Mouse (Mus musculus): Measurements from ENCODE around the gene Ptgfrn. TPM values are rescaled to one million over a fixed set of nuclear protein-coding genes. Genes with fewer than 3 reads are reported as not detected.

Ptgfrn gene
- 0.15 and 0.17 TPM in 2 replicates for polyA plus RNA-seq (2015; fragmentation: Nextera tagmentation; extraction: Ambion mirVana)

- H3K4me3 ChIP-seq (ENCODE audit: low read depth, low read length) = peak within 1 kb of the TSS; percentile 59
- no peaks in the 10 kb centered on the region; the same call in none of the 2 replicates for H3K4me1 ChIP-seq (ENCODE audit: control insufficient read depth, low read depth, low read length)
- 2% methylated on average over 56 of the region's 81 CpGs for WGBS (ENCODE audit: insufficient replicate concordance)
- no peaks in the 10 kb centered on the region for H3K36me3 ChIP-seq (ENCODE audit: control insufficient read depth, insufficient read depth)
- 0 out of 2 replicates have a peak within 1 kb of the TSS, but pooled peaks have one; percentile 13 for H3K9ac ChIP-seq (ENCODE audit: low read depth, low read length)
- H3K27me3 ChIP-seq (ENCODE audit: control insufficient read depth, insufficient read depth, low read depth, low read length) = peaks cover 38% of the 10 kb centered on the region
- H3K4me2 ChIP-seq (ENCODE audit: low read depth, low read length) = peak within 1 kb of the TSS; percentile 64
- ATAC-seq (ENCODE audit: low read depth) = peak; percentile 66
- H3K27ac ChIP-seq (ENCODE audit: low read length) = no peak within 1 kb of the TSS
- no peaks in the 10 kb centered on the region for H3K9me3 ChIP-seq (replicated peaks; ENCODE audit: control insufficient read depth, low read length)
Measured at GRCm38 (mm10) chr3:101110043-101110837, at the start of gene Ptgfrn. Gene Ptgfrn, minus strand, starts transcription at chr3:101110278.

- no peak for ATAC-seq (ENCODE audit: low read depth)
- Histone ChIP-seq H3K9me3 (replicated peaks; ENCODE audit: control insufficient read depth, low read length) (no peaks in the 10 kb centered on the region), H3K9ac (ENCODE audit: low read depth, low read length) (no peak overlapping the region), H3K4me2 (ENCODE audit: low read depth, low read length) (no peak overlapping the region), H3K36me3 (ENCODE audit: control insufficient read depth, insufficient read depth) (no peaks in the 10 kb centered on the region), H3K4me3 (ENCODE audit: low read depth, low read length) (no peak overlapping the region), H3K4me1 (ENCODE audit: control insufficient read depth, low read depth, low read length) (no peaks in the 10 kb centered on the region), H3K27ac (ENCODE audit: low read length) (no peak overlapping the region), H3K27me3 (ENCODE audit: control insufficient read depth, insufficient read depth, low read depth, low read length) (no peaks in the 10 kb centered on the region)
- WGBS (ENCODE audit: insufficient replicate concordance) = 54% methylated on average over 4 of the region's 4 CpGs
Measured at GRCm38 (mm10) chr3:101159701-101160100, 49.6 kb upstream of the Ptgfrn start.

- 73% methylated on average over 1 of the region's 1 CpGs for WGBS (ENCODE audit: insufficient replicate concordance)
- H3K27ac ChIP-seq (ENCODE audit: low read length) = no peak overlapping the region
Measured at GRCm38 (mm10) chr3:101154067-101154466, 44.0 kb upstream of the Ptgfrn start.

GRCm38 (mm10) chr3:101153341-101153740 is 43.3 kb upstream of the Ptgfrn start:
- Histone ChIP-seq H3K4me2 (ENCODE audit: low read depth, low read length) (no peak overlapping the region), H3K36me3 (ENCODE audit: control insufficient read depth, insufficient read depth) (no peaks in the 10 kb centered on the region), H3K27me3 (ENCODE audit: control insufficient read depth, insufficient read depth, low read depth, low read length) (no peaks in the 10 kb centered on the region), H3K4me1 (ENCODE audit: control insufficient read depth, low read depth, low read length) (no peaks in the 10 kb centered on the region), H3K4me3 (ENCODE audit: low read depth, low read length) (no peak overlapping the region), H3K9me3 (replicated peaks; ENCODE audit: control insufficient read depth, low read length) (no peaks in the 10 kb centered on the region; the same call in 1 of the 2 replicates), H3K9ac (ENCODE audit: low read depth, low read length) (no peak overlapping the region), H3K27ac (ENCODE audit: low read length) (no peak overlapping the region)
- 49% methylated on average over 3 of the region's 3 CpGs for WGBS (ENCODE audit: insufficient replicate concordance)
- no peak for ATAC-seq (ENCODE audit: low read depth)

More at GRCm38 (mm10) chr3:101154067-101154466, 44.0 kb upstream of the Ptgfrn start:
- Histone ChIP-seq H3K4me2 (ENCODE audit: low read depth, low read length) (no peak overlapping the region), H3K4me3 (ENCODE audit: low read depth, low read length) (no peak overlapping the region), H3K27me3 (ENCODE audit: control insufficient read depth, insufficient read depth, low read depth, low read length) (no peaks in the 10 kb centered on the region), H3K4me1 (ENCODE audit: control insufficient read depth, low read depth, low read length) (no peaks in the 10 kb centered on the region), H3K9me3 (replicated peaks; ENCODE audit: control insufficient read depth, low read length) (no peaks in the 10 kb centered on the region), H3K36me3 (ENCODE audit: control insufficient read depth, insufficient read depth) (no peaks in the 10 kb centered on the region), H3K9ac (ENCODE audit: low read depth, low read length) (no peak overlapping the region)
- ATAC-seq (ENCODE audit: low read depth) = no peak

GRCm38 (mm10) chr3:101146126-101146772 is 36.2 kb upstream of the Ptgfrn start:
- Histone ChIP-seq H3K9ac (ENCODE audit: low read depth, low read length) (no peak overlapping the region), H3K27me3 (ENCODE audit: control insufficient read depth, insufficient read depth, low read depth, low read length) (no peaks in the 10 kb centered on the region), H3K4me3 (ENCODE audit: low read depth, low read length) (no peak overlapping the region), H3K36me3 (ENCODE audit: control insufficient read depth, insufficient read depth) (no peaks in the 10 kb centered on the region), H3K4me1 (ENCODE audit: control insufficient read depth, low read depth, low read length) (no peaks in the 10 kb centered on the region), H3K27ac (ENCODE audit: low read length) (no peak overlapping the region), H3K9me3 (replicated peaks; ENCODE audit: control insufficient read depth, low read length) (no peaks in the 10 kb centered on the region; the same call in 1 of the 2 replicates), H3K4me2 (ENCODE audit: low read depth, low read length) (no peak overlapping the region)
- no peak for ATAC-seq (ENCODE audit: low read depth)
- WGBS (ENCODE audit: insufficient replicate concordance) = 64% methylated on average over 7 of the region's 7 CpGs

- Histone ChIP-seq H3K4me2 (ENCODE audit: low read depth, low read length) (no peak overlapping the region), H3K9me3 (replicated peaks; ENCODE audit: control insufficient read depth, low read length) (no peaks in the 10 kb centered on the region; the same call in 1 of the 2 replicates), H3K27ac (ENCODE audit: low read length) (no peak overlapping the region), H3K4me1 (ENCODE audit: control insufficient read depth, low read depth, low read length) (no peaks in the 10 kb centered on the region), H3K36me3 (ENCODE audit: control insufficient read depth, insufficient read depth) (no peaks in the 10 kb centered on the region), H3K27me3 (ENCODE audit: control insufficient read depth, insufficient read depth, low read depth, low read length) (no peaks in the 10 kb centered on the region), H3K4me3 (ENCODE audit: low read depth, low read length) (no peak overlapping the region), H3K9ac (ENCODE audit: low read depth, low read length) (no peak overlapping the region)
- WGBS (ENCODE audit: insufficient replicate concordance) = 39% methylated on average over 10 of the region's 10 CpGs
- no peak for ATAC-seq (ENCODE audit: low read depth)
Measured at GRCm38 (mm10) chr3:101145292-101146046, 35.4 kb upstream of the Ptgfrn start.

- no peak for ATAC-seq (ENCODE audit: low read depth)
- 50% methylated on average over 6 of the region's 6 CpGs for WGBS (ENCODE audit: insufficient replicate concordance)
Measured at GRCm38 (mm10) chr3:101144366-101144948, 34.4 kb upstream of the Ptgfrn start.

GRCm38 (mm10) chr3:101143465-101143864 is 33.4 kb upstream of the Ptgfrn start:
- Histone ChIP-seq H3K9ac (ENCODE audit: low read depth, low read length) (no peak overlapping the region), H3K27ac (ENCODE audit: low read length) (no peak overlapping the region), H3K27me3 (ENCODE audit: control insufficient read depth, insufficient read depth, low read depth, low read length) (no peaks in the 10 kb centered on the region), H3K4me2 (ENCODE audit: low read depth, low read length) (no peak overlapping the region), H3K36me3 (ENCODE audit: control insufficient read depth, insufficient read depth) (no peaks in the 10 kb centered on the region), H3K4me3 (ENCODE audit: low read depth, low read length) (no peak overlapping the region), H3K4me1 (ENCODE audit: control insufficient read depth, low read depth, low read length) (no peaks in the 10 kb centered on the region), H3K9me3 (replicated peaks; ENCODE audit: control insufficient read depth, low read length) (no peaks in the 10 kb centered on the region; the same call in 1 of the 2 replicates)
- 68% methylated on average over 7 of the region's 7 CpGs for WGBS (ENCODE audit: insufficient replicate concordance)
- ATAC-seq (ENCODE audit: low read depth) = no peak

More at GRCm38 (mm10) chr3:101144366-101144948, 34.4 kb upstream of the Ptgfrn start:
- H3K4me1 ChIP-seq (ENCODE audit: control insufficient read depth, low read depth, low read length) = no peaks in the 10 kb centered on the region
- H3K9ac ChIP-seq (ENCODE audit: low read depth, low read length) = no peak overlapping the region
- H3K9me3 ChIP-seq (replicated peaks; ENCODE audit: control insufficient read depth, low read length) = no peaks in the 10 kb centered on the region; the same call in 1 of the 2 replicates
- H3K27ac ChIP-seq (ENCODE audit: low read length) = no peak overlapping the region
- no peaks in the 10 kb centered on the region for H3K27me3 ChIP-seq (ENCODE audit: control insufficient read depth, insufficient read depth, low read depth, low read length)
- H3K4me2 ChIP-seq (ENCODE audit: low read depth, low read length) = no peak overlapping the region
- no peak overlapping the region for H3K4me3 ChIP-seq (ENCODE audit: low read depth, low read length)
- no peaks in the 10 kb centered on the region for H3K36me3 ChIP-seq (ENCODE audit: control insufficient read depth, insufficient read depth)

Data from liver, embryonic 16.5 days (tissue).